Mouse (Mus musculus): ENCODE data around the gene Sik1.

Sik1 gene

DNA sequence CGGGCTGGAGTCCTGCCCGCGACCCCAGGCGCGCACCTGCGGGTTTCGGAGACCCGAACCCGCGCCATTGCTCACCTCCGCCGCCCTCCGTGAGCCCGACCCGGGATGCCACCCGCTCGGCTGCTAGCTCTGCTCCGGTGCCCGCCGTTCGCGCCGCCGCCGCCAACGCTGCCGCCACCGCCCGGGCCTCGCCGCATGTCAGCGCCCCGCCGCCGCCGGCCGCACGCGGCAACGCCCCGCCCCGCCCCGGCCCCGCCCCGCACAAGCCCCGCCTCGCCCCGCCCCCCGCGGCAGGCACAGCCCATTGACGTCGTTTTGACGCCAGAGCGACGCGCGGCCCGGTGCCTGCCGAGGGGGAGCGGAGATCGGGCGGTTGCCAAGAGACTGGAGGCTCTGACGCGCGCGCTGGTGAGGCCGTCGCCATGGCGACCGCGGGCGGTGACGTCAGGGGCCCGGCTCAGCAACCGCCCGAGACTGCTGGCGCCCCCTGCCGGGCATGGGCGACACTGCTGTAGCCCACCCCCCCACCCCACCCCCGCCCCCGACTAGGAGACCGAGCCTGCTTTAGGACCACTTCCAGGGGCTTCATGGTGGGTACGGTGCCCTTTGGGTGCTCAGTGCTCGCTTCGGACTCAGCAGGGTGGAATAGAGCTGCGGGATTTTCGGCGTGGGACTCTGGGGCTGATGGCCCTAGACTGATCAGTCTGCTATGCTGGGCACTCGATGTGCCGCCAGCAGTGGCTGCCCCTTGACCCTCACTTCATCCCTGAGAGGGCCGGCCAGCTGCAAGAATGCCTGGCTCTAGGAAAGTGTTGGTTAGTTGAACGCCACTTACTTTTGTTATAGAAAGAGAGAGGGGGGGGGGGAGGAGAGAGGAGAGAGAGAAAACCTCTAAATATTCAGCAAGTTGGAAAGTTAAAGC, at the start of gene Sik1:
Sik1 (minus strand) TSS at position 208 of the 922 bp plus-strand sequence.
- peak; percentile 98 for DNase-seq (ENCODE audit: low spot score)

DNA sequence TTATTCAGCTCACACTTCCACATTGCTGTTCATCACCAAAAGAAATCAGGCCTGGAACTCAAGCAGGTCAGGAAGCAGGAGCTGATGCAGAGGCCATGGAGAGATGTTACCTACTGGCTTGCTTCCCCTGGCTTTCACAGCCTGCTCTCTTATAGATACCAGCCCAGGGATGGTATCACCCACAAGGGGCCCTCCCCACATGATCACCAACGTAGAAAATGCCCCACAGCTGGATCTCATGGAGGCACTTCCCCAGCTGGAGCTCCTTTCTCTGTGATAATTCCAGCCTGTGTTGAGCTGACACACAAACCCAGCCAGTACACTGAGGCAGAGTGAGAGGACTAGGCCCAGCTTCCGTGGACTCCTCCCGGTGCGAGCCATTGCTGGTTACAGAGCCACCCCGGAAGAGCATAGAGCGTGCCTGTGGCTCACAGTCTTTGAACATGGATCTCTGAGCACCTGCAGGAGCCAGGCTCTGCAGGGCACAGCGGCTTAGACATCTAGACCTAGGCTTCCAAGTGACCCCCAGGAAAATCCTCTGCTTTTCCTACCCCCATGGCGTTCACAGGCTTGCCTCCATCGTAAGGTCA, 49.7 kb upstream of the Sik1 start:
- no peak for DNase-seq (ENCODE audit: low spot score)

- DNase-seq (ENCODE audit: low spot score) = peak; percentile 89
Observed at GRCm38 (mm10) chr17:31904036-31904435, 48.4 kb upstream of the Sik1 start.

DNA sequence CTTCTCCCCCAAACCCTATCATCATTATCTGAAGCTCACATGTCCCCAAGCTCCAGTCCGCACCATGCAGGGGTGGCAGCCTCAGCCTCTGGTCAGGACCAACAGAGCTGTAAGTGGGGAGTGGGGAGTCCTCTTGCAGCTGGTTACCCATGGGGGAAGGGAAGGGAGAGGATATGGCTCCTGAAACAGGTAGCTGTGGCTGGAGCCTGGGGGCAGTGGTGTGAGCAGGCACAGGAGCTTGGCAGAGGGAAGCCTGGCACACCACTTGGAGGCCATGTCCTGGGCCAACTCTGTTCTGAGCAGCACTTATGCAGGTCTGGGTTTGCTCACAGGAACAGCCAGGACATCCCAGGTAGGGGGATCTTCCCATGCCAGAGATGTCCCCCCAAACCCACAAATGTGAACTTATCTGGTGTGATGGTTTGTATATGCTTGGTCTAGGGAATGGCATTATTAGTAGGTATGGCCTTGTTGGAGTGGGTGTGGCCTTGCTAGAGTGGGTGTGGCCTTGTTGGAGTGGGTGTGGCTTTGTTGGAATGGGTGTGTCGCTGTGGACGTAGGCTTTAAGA, 47.1 kb upstream of the Sik1 start:
- DNase-seq (ENCODE audit: low spot score) = no peak

GRCm38 (mm10) chr17:31901461-31902204, 46.0 kb upstream of the Sik1 start:
- DNase-seq (ENCODE audit: low spot score) = peak; percentile 86

DNA sequence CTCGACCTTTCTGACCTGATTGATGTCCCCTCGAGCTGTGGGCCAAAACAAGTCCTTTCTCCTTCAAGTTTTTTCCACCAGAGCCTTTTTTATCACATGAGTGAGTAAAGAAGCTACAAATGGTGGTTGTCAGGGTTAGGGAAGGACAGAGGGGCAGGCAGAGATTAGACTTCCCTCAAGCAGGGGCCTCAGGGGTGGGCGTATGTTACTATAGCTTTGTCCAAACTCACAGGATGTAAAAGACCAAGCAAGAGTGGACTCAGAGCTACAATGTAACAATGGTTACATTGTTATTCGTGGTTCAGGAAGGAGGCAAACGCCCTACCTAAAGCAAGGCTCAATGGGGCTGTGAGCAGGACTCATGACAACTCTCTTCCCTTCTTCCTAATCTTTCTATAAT, 43.3 kb upstream of the Sik1 start:
- DNase-seq (ENCODE audit: low spot score) = no peak

DNA sequence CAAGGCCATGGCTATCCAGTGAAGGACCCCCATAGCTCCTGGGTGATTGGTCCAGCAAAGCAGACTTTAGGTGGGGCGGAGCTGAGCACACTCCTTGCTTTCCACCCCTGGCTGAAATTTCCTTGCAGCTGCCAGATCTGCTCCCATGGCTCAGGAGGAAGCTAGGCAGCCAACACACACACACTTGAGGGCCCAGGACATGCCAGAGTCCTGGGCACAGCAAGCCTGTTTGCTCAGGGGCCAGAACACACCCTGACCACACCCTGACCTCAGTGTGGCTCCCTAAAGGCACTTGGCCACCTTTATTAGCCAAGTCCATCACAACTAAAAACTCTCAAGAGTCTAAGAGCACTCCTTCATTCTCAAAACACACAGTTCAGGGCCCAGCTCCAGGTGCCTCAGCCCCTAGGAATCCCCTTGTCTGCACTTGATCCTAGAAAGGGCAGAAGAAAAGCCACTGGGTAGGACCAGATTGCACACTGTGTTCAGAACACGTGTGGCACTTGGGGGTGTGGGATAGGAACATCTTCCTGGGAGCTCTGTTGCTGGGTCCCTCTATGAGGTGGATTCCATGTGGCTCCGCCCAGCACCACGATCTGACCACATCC, 41.7 kb upstream of the Sik1 start:
- peak; percentile 91 for DNase-seq (ENCODE audit: low spot score)

DNA sequence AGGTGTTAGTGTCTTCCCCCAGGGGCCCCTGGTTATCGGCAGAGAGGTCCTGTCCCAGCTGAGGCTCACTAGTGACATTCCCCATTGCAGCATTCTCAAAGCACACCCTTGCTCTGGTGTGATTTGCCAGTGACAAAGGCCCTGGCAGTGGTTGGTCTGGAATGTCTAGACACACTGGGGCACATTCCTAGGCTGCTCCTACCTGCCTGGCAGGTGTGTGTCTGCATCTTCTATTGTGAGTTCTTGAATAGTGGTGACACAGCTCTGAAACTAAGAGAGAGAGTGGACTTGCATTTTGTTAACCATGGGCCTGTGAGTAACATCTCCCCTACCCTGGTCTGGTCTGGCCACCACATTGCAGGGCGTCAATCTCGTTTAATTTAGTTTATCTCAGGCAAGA, 41.1 kb upstream of the Sik1 start:
- peak; percentile 61 for DNase-seq (ENCODE audit: low spot score)

- DNase-seq (ENCODE audit: low spot score) = no peak
Observed at GRCm38 (mm10) chr17:31896311-31896710, 40.7 kb upstream of the Sik1 start.

- DNase-seq (ENCODE audit: low spot score) = no peak
Observed at GRCm38 (mm10) chr17:31893371-31894060, 37.9 kb upstream of the Sik1 start.

DNA sequence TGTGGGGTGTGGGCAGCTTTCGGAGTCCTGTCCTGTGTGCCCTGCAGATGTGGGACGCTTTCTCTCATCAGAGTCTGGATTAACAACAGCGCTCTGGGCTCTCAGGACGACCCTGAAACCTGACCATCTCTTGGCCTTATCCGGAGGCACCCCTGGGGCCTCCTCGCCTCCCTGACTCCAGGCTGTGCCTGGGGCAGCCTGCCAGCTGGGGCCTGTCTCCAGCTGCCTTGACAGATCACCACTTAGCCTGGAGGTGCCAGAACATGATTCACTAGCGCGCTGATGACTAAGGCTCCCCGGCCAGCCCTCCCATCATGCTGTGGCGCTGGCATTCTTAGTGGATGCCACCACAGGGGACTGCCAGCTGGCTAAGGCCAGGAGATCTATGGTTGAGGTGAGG, 37.1 kb upstream of the Sik1 start:
- DNase-seq (ENCODE audit: low spot score) = peak; percentile 81

DNA sequence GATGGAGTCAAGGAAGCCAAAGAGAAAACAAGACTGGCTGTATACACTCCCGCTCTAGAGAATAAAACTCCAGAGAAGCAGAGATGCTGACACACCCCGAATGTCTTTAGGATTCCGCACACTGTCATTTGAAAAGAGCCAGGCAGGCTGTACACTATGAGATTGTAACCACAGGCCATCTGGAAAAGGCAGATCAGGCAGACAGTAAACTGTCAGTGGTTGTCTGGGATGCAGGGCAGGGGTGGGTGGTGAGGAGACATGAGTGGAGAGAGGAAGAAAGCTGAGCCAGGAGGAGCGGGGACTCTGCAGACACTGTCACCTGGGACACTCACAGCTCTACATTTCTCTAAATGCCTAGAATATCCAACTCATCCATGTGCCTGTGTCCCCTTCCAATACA, 36.3 kb upstream of the Sik1 start:
- no peak for DNase-seq (ENCODE audit: low spot score)

GRCm38 (mm10) chr17:31890311-31890951, 34.8 kb upstream of the Sik1 start:
- no peak for DNase-seq (ENCODE audit: low spot score)

DNA sequence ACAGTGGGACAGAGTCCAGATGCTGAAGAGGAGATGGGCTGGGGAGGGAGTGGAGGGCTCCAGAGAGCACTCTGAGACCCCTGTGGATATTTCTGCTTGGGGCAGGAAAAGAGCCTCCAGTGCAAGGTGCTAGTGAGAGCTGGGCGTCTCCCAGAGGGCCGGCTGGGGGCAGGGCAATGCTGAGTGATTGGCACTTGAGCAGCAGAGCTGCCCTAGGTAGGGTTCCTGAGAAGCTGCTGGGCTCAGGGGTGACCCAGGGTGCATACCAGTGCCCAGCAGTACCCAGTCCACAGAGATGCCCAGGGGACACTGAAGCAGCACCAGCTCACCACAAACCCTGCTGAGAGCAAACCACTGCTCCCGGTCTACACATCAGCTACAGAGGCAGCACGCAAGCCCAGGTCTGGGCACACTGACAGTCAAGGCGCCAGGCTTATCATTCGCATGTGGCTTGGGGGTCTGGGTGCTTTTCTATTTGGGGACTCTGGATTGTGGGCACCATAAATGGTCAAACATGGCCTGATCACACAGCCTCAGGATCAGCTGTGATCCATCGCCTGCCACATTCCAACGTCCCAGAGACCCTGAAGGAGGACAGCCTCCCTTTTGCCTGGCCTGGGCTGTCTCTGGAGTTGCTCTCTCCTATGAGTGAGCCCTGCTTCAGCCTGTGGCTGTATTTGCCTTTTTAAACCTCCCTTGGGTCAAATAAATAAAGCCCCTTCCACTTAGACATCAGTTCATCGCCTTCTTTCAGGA, 34.0 kb upstream of the Sik1 start:
- peak; percentile 65 for DNase-seq (ENCODE audit: low spot score)

- DNase-seq (ENCODE audit: low spot score) = no peak
Observed at GRCm38 (mm10) chr17:31888540-31888939, 32.9 kb upstream of the Sik1 start.

DNA sequence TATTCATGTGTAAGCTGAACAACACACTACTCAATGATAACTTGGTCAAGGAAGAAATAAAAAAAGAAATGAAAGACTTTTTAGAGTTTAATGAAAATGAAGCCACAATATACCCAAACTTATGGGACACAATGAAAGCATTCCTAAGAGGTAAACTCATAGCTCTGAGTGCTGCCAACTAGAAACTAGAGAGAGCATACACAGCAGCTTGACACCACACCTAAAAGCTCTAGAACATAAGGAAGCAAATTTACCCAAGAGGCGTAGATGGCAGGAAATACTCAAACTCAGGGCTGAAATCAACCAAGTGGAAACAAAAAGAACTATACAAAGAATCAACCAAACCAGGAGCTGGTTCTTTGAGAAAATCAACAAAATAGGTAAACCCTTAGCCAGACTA, 29.1 kb upstream of the Sik1 start:
- peak; percentile 45 for DNase-seq (ENCODE audit: low spot score)

GRCm38 (mm10) chr17:31879406-31879805, 23.8 kb upstream of the Sik1 start:
- DNase-seq (ENCODE audit: low spot score) = no peak

- DNase-seq (ENCODE audit: low spot score) = no peak
Observed at GRCm38 (mm10) chr17:31877650-31878141, 22.1 kb upstream of the Sik1 start.

DNA sequence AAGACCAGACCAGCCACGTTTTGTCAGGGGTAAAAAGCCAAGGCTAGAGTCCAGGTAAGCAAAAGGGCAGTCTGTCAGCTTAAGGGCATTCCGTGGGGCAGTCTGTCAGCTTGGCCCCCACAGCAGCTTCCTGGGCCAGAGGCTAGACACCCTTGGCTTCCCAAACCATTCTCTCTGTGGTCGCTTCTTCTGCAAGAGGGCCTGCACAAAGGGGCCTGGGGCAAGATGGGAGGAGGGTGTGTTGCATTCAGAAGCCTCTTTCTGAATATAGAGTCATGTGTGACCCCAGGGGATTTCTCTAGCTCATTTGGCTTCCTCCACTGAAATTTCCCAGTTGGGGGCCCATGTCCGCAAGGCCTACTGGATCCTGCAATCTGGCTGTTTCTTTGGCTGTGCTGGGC, 21.6 kb upstream of the Sik1 start:
- no peak for DNase-seq (ENCODE audit: low spot score)

- no peak for DNase-seq (ENCODE audit: low spot score)
Observed at GRCm38 (mm10) chr17:31876775-31877174, 21.2 kb upstream of the Sik1 start.
